Mouse (Mus musculus): ENCODE results near the gene Corin. TPM values are rescaled to one million over a fixed set of nuclear protein-coding genes. Genes with fewer than 3 reads are reported as not detected.

Gene Corin
- polyA plus RNA-seq, 1 experiment, result 3.5 TPM

DNA sequence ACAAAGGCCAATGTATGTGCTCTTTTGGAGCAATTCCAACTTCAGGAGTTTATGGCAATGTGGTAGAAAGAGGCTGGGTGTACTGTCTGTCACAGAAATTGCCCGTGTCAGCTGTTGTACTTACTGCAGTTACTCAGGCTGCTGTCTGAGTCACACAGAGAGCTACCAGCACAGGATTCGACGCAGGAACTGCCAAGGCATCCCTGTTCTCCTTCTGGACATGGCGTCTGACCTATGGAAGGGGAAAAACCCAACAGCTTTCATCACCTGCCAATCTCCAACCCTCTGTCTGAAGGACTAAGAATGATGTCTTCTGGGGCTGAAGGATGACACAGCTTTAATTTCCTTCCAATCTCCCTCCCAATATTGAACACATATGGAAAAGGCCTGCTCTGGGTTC is 150.5 kb downstream of the Corin start:
- TF ChIP-seq CTCF (IDR thresholded peaks at IDR 0.05; ENCODE audit: borderline replicate concordance, control insufficient read depth, extremely low read depth, insufficient read depth, low read length, poor library complexity) (no peak), POLR2A (IDR thresholded peaks at IDR 0.05; ENCODE audit: control insufficient read depth, extremely low read depth, insufficient read depth, low read length, poor library complexity) (no peak)
- 86% methylated on average over 4 of the region's 4 CpGs for WGBS
- Histone ChIP-seq H3K27ac (ENCODE audit: control insufficient read depth, insufficient read depth, low read length) (no peak overlapping the region), H3K4me1 (replicated peaks; ENCODE audit: control insufficient read depth, insufficient read depth, low read length) (no peaks in the 10 kb centered on the region), H3K36me3 (ENCODE audit: control insufficient read depth, insufficient read depth, low read length) (no peaks in the 10 kb centered on the region), H3K27me3 (ENCODE audit: control insufficient read depth, insufficient read depth, low read length) (no peaks in the 10 kb centered on the region), H3K4me3 (ENCODE audit: control insufficient read depth, insufficient read depth, low read length) (no peak overlapping the region)
- no peak for DNase-seq

GRCm38 (mm10) chr5:72350081-72350758 is 154.1 kb downstream of the Corin start:
- 40% methylated on average over 5 of the region's 5 CpGs for WGBS
- no peaks in the 10 kb centered on the region for H3K4me1 ChIP-seq (replicated peaks; ENCODE audit: control insufficient read depth, insufficient read depth, low read length)
- no peak overlapping the region for H3K4me3 ChIP-seq (ENCODE audit: control insufficient read depth, insufficient read depth, low read length)
- DNase-seq, result peak; percentile 6
- no peaks in the 10 kb centered on the region for H3K27me3 ChIP-seq (ENCODE audit: control insufficient read depth, insufficient read depth, low read length)
- H3K36me3 ChIP-seq (ENCODE audit: control insufficient read depth, insufficient read depth, low read length), result no peaks in the 10 kb centered on the region
- TF ChIP-seq POLR2A (IDR thresholded peaks at IDR 0.05; ENCODE audit: control insufficient read depth, extremely low read depth, insufficient read depth, low read length, poor library complexity) (no peak), CTCF (IDR thresholded peaks at IDR 0.05; ENCODE audit: borderline replicate concordance, control insufficient read depth, extremely low read depth, insufficient read depth, low read length, poor library complexity) (no peak)
- H3K27ac ChIP-seq (ENCODE audit: control insufficient read depth, insufficient read depth, low read length), result no peak overlapping the region

- no peaks in the 10 kb centered on the region for H3K4me1 ChIP-seq (replicated peaks; ENCODE audit: control insufficient read depth, insufficient read depth, low read length)
- DNase-seq, result no peak
- no peaks in the 10 kb centered on the region for H3K36me3 ChIP-seq (ENCODE audit: control insufficient read depth, insufficient read depth, low read length)
- no peak overlapping the region for H3K4me3 ChIP-seq (ENCODE audit: control insufficient read depth, insufficient read depth, low read length)
- no peak for TF ChIP-seq CTCF (IDR thresholded peaks at IDR 0.05; ENCODE audit: borderline replicate concordance, control insufficient read depth, extremely low read depth, insufficient read depth, low read length, poor library complexity)
- TF ChIP-seq POLR2A (IDR thresholded peaks at IDR 0.05; ENCODE audit: control insufficient read depth, extremely low read depth, insufficient read depth, low read length, poor library complexity), result no peak
- no peaks in the 10 kb centered on the region for H3K27me3 ChIP-seq (ENCODE audit: control insufficient read depth, insufficient read depth, low read length)
- WGBS, result 67% methylated on average over 2 of the region's 2 CpGs
- H3K27ac ChIP-seq (ENCODE audit: control insufficient read depth, insufficient read depth, low read length), result no peak overlapping the region
Measured at GRCm38 (mm10) chr5:72348591-72348990, 155.7 kb downstream of the Corin start.

DNA sequence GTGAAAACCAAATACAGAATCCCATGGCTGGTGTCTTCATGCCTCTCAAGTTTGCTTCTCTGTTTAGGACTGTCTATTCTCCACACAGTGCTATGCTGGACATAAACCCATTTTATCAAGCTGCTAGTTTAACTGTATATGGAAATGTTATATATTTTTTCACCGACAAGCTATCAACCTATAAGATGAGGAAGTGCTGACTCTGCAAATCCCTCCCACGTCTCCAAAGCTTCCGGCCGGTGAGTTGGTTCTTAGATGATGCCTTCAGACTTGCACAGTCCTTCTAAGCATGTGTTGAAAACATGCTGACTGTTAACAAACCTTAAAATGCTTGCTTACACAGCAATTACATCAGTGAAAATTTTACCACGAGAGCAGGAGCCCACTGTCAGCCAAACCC is 168.4 kb downstream of the Corin start:
- Histone ChIP-seq H3K4me1 (replicated peaks; ENCODE audit: control insufficient read depth, insufficient read depth, low read length) (no peaks in the 10 kb centered on the region), H3K36me3 (ENCODE audit: control insufficient read depth, insufficient read depth, low read length) (no peaks in the 10 kb centered on the region), H3K27ac (ENCODE audit: control insufficient read depth, insufficient read depth, low read length) (no peak overlapping the region), H3K27me3 (ENCODE audit: control insufficient read depth, insufficient read depth, low read length) (no peaks in the 10 kb centered on the region), H3K4me3 (ENCODE audit: control insufficient read depth, insufficient read depth, low read length) (no peak overlapping the region)
- DNase-seq, result no peak
- WGBS, result 43% methylated on average over 5 of the region's 5 CpGs
- no peak for TF ChIP-seq POLR2A (IDR thresholded peaks at IDR 0.05; ENCODE audit: control insufficient read depth, extremely low read depth, insufficient read depth, low read length, poor library complexity)
- TF ChIP-seq CTCF (IDR thresholded peaks at IDR 0.05; ENCODE audit: borderline replicate concordance, control insufficient read depth, extremely low read depth, insufficient read depth, low read length, poor library complexity), result no peak

- WGBS, result 89% methylated on average over 10 of the region's 10 CpGs
- H3K36me3 ChIP-seq (ENCODE audit: control insufficient read depth, insufficient read depth, low read length), result no peaks in the 10 kb centered on the region
- H3K4me3 ChIP-seq (ENCODE audit: control insufficient read depth, insufficient read depth, low read length), result no peak overlapping the region
- no peaks in the 10 kb centered on the region for H3K27me3 ChIP-seq (ENCODE audit: control insufficient read depth, insufficient read depth, low read length)
- TF ChIP-seq POLR2A (IDR thresholded peaks at IDR 0.05; ENCODE audit: control insufficient read depth, extremely low read depth, insufficient read depth, low read length, poor library complexity), result no peak
- no peak for TF ChIP-seq CTCF (IDR thresholded peaks at IDR 0.05; ENCODE audit: borderline replicate concordance, control insufficient read depth, extremely low read depth, insufficient read depth, low read length, poor library complexity)
- H3K27ac ChIP-seq (ENCODE audit: control insufficient read depth, insufficient read depth, low read length), result no peak overlapping the region
- DNase-seq, result no peak
- H3K4me1 ChIP-seq (replicated peaks; ENCODE audit: control insufficient read depth, insufficient read depth, low read length), result no peaks in the 10 kb centered on the region
Measured at GRCm38 (mm10) chr5:72332901-72333300, 171.4 kb downstream of the Corin start.

DNA sequence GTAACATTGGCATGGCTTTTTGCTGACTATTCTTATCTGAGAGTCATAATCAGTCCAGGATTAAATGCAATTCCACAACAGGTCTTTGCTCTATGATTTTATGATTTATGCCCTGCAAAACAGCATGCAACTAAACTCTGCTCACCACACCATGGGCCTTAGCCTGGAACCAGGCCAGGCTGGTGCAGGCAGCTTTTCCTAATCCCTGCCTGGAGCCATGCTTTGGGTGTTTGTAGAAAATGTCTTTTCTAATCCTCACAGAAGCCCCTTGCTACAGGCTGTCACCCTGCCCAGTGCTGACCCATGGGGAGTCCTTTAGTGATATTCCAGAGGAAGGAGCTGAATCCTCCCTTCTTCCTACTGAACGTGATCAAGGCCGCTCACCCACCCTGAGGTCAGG is 173.1 kb downstream of the Corin start:
- Histone ChIP-seq H3K4me1 (replicated peaks; ENCODE audit: control insufficient read depth, insufficient read depth, low read length) (no peaks in the 10 kb centered on the region), H3K36me3 (ENCODE audit: control insufficient read depth, insufficient read depth, low read length) (no peaks in the 10 kb centered on the region), H3K27ac (ENCODE audit: control insufficient read depth, insufficient read depth, low read length) (no peak overlapping the region), H3K4me3 (ENCODE audit: control insufficient read depth, insufficient read depth, low read length) (no peak overlapping the region), H3K27me3 (ENCODE audit: control insufficient read depth, insufficient read depth, low read length) (no peaks in the 10 kb centered on the region)
- DNase-seq, result no peak
- TF ChIP-seq CTCF (IDR thresholded peaks at IDR 0.05; ENCODE audit: borderline replicate concordance, control insufficient read depth, extremely low read depth, insufficient read depth, low read length, poor library complexity) (no peak), POLR2A (IDR thresholded peaks at IDR 0.05; ENCODE audit: control insufficient read depth, extremely low read depth, insufficient read depth, low read length, poor library complexity) (no peak)
- WGBS, result 93% methylated on average over 2 of the region's 2 CpGs

DNA sequence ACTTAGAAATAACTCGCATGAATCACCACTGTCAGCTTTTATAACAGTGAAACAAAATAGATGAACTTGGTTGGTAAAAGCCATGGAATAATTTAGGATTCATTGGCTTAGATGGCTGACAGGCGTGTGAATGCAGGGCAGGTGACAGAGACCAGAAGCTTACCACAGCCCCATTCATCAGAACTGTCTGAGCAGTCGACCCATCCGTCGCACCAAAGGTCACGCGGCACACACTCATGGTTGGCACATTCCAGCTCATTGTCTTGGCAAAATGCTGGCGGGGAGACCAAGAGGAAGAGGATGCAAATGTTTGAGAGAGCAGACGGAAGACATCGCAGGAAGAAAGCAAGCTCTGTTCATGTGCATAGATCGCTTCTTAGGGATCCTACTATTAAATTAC is 173.6 kb downstream of the Corin start:
- WGBS, result 90% methylated on average over 11 of the region's 11 CpGs
- Histone ChIP-seq H3K27ac (ENCODE audit: control insufficient read depth, insufficient read depth, low read length) (no peak overlapping the region), H3K36me3 (ENCODE audit: control insufficient read depth, insufficient read depth, low read length) (no peaks in the 10 kb centered on the region), H3K27me3 (ENCODE audit: control insufficient read depth, insufficient read depth, low read length) (no peaks in the 10 kb centered on the region), H3K4me1 (replicated peaks; ENCODE audit: control insufficient read depth, insufficient read depth, low read length) (no peaks in the 10 kb centered on the region), H3K4me3 (ENCODE audit: control insufficient read depth, insufficient read depth, low read length) (no peak overlapping the region)
- TF ChIP-seq POLR2A (IDR thresholded peaks at IDR 0.05; ENCODE audit: control insufficient read depth, extremely low read depth, insufficient read depth, low read length, poor library complexity), result no peak
- no peak for TF ChIP-seq CTCF (IDR thresholded peaks at IDR 0.05; ENCODE audit: borderline replicate concordance, control insufficient read depth, extremely low read depth, insufficient read depth, low read length, poor library complexity)
- DNase-seq, result no peak

All from thymus, adult 2 months (tissue).